Mouse (Mus musculus) liver, adult 2 months (tissue): ENCODE results near the gene Kcnip4.

Source experiments
- CTCF ChIP-seq: fragments of 200-500 bp; IDR thresholded peaks from 2 replicates; pipeline ENCODE4 v1.5.1; 2011; ENCODE audit warnings: low read depth, low read length, control low read depth
- POLR2A ChIP-seq: fragments of 200-500 bp; IDR thresholded peaks from 2 replicates; pipeline ENCODE4 v1.6.1; 2011; ENCODE audit warnings: low read length, control low read depth; ENCODE audit not compliant: insufficient read depth; ENCODE audit errors: extremely low read depth

- no peak for TF ChIP-seq CTCF
- TF ChIP-seq POLR2A, result no peak
Measured at GRCm38 (mm10) chr5:49065646-49066045, 459.1 kb downstream of the Kcnip4 start.
